Mouse (Mus musculus): ENCODE data around the gene Tmem179.
A peak's percentile ranks its signal among the peaks of the same experiment; 100 is the strongest.

Gene Tmem179

DNA sequence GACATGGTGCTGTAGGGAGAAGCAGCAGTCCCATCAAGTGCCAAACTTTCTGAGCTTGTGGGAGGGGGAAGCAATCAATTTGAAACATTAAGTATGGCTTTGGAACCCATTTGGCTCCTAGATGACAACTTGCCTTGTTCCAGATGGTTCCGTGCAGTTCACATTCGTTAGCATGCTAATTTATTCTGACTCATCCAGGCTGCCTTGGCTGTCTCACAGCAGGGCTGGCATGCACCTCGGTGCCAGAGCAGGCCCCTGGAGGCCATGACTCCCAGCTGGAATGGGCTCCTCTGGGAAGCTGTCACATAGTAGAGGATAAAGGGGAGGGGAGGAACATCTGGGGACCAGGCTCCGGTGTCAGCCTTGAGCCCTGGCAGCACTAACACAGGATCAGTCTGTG is 58.7 kb downstream of the Tmem179 start:
- DNase-seq = no peak

DNA sequence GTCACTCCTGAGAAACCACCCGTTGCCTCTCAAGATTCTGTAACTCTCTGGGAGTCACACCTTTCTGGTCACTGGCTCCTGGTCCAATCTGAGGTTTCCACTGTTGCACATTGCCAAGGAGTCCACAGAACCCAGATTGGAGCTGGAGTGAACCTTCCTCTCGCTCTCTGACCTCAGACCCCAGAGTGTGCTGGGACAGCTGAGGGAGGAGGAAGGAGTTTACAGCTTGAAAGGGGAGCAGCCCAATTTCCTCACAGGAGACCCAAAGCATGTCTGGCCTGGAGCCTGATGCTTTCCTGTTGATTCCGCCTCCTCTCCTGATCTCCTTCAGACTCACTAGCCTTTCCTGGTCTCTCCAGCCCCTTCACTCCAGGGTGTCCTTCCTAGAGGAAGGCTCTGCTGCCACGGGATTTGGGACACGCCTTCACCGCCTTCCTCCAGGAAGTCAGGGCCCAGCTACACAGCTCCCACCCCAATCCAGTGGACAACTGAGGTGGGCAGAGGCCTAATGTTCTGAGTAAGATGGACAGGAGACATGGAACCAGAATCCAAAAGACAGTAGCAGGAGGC is 60.3 kb downstream of the Tmem179 start:
- DNase-seq = no peak

GRCm38 (mm10) chr12:112451826-112452225 is 64.7 kb downstream of the Tmem179 start:
- DNase-seq = no peak

- no peak for DNase-seq
These were observed 65.2 kb downstream of the Tmem179 start for GRCm38 (mm10) chr12:112451381-112451780.

DNA sequence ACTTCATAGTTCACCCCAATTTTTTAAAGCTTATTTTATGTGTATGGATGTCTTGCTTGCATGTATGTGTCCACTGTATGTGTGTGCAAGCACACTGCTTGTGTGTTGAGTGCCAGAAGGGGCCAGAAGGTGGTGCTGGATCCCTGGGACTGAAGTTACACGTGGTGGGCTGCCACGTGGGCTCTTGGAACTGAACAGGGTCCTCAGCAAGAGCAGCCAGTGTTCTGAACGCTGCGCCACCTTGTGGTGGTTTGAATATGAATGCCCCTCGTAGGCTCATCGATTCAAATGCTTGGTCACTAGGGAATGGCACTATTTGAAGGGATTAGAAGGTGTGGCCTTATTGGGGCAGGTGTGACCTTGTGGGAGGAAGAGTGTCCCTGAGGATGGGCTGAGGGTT is 65.7 kb downstream of the Tmem179 start:
- DNase-seq = peak; percentile 85

Measured in embryo, embryonic 11 days (tissue).